ENCODE assay signal across 8 mouse cellular contexts in the genomic region with DNA sequence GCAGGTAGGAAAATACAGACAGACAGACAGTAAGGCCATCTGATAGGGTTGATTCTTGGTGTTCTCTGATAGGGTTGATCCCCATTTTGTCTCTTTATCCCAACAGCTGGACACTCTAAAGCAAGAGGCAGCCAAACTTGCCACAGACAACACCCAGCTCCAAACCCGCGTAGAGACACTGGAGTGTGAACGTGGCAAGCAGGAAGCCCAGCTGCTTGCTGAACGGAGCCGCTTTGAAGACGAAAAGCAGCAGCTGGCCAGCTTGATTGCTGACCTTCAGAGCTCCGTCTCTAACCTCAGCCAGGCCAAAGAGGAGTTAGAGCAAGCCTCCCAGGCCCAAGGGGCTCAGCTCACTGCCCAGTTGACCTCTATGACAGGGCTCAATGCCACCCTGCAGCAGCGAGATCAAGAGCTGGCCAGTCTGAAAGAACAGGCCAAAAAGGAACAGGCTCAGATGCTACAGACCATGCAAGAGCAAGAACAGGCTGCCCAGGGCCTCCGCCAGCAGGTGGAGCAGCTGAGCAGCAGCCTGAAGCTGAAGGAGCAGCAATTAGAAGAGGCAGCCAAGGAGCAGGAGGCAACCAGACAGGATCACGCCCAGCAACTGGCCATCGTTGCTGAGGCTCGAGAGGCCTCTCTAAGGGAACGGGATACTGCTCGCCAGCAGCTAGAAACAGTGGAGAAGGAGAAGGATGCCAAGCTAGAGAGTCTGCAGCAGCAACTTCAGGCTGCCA. TPM values are rescaled to one million over a fixed set of nuclear protein-coding genes. Genes with fewer than 3 reads are reported as not detected.
DNase-seq lines count a peak whose midpoint lies in the region.

No protein-coding gene starts in this region.

- peak; percentile 61 for DNase-seq in T-cell, adult 2 months (ENCODE audit: low spot score)
- peak; percentile 97 to 98 for DNase-seq in cerebellum, postnatal 10 days
- peak; percentile 76 to 87 for DNase-seq in frontal cortex, postnatal 25 days (ENCODE audit: low spot score in 2 of 2)
- DNase-seq in induced T-regulatory cell, adult 2 months (ENCODE audit: low read depth), result peak; percentile 73
- peak; percentile 74 to 82 for DNase-seq in left cerebral cortex, adult 8-10 months (ENCODE audit: low spot score in 2 of 2)
- peak; percentile 77 for DNase-seq in mesoderm, embryonic 11.5 days (ENCODE audit: low read depth, low spot score)
- DNase-seq in right cerebral cortex, postnatal 36 days (ENCODE audit: low spot score in 2 of 2), result peak; percentile 77 to 84
- peak; percentile 73 to 88 for DNase-seq in urinary bladder, postnatal 36 days (ENCODE audit: low spot score in 2 of 2)

RNA-seq across cellular contexts. Expression of gene Il18bp, which starts 20.1 kb away (rescaled TPM):
- 1 to 10 TPM; 6.6 to 8.1 (median 7.8) TPM for total RNA-seq in left cerebral cortex, adult 8-10 months (2022)

Comparison
In these comparisons a context has a peak if more than half of its experiments do, and no peak if none do; other contexts are left out.
1. Peak in every context shown above with its lines: DNase-seq.